Mouse (Mus musculus) kidney, postnatal 10 days (tissue): ENCODE measurements around the gene Nxf7.
A peak's percentile ranks its signal among the peaks of the same experiment; 100 is the strongest.
"Not testable (repeated sequence)": the region's sequence is repeated elsewhere in the genome, so short reads cannot be mapped to it uniquely, and the experiment has no call there.

ENCODE experiments used
- DNase-seq: peaks from one replicate; pipeline ENCODE4 v3.0.0; 2021; ENCODE audit warnings: mixed read lengths

The Nxf7 gene

GRCm38 (mm10) chrX:135598677-135599076 is at the start of gene Nxf7:
Nxf7 (minus strand) TSS chrX:135598777.
- no peak for DNase-seq

GRCm38 (mm10) chrX:135627605-135628004 is 29.0 kb upstream of the Nxf7 start, which contains the start of gene Prame:
Prame (minus strand) TSS chrX:135627705.
- no peak for DNase-seq

- peak; percentile 28 for DNase-seq
These were observed 2.9 kb upstream of the Nxf7 start for GRCm38 (mm10) chrX:135601298-135602029.

GRCm38 (mm10) chrX:135598096-135598495 is 481 bp downstream of the Nxf7 start:
- DNase-seq = no peak

GRCm38 (mm10) chrX:135576412-135576811 is 22.2 kb downstream of the Nxf7 start:
- DNase-seq = no peak

- peak; percentile 10 for DNase-seq
These were observed 23.5 kb downstream of the Nxf7 start for GRCm38 (mm10) chrX:135574958-135575628.

GRCm38 (mm10) chrX:135574261-135574957 is 24.2 kb downstream of the Nxf7 start:
- DNase-seq = peak; percentile 36

- DNase-seq = peak; percentile 79
These were observed 29.1 kb downstream of the Nxf7 start for GRCm38 (mm10) chrX:135569467-135569866.

- not testable (repeated sequence) for DNase-seq
These were observed 33.6 kb downstream of the Nxf7 start for GRCm38 (mm10) chrX:135564934-135565333.

GRCm38 (mm10) chrX:135562841-135563240 is 35.7 kb downstream of the Nxf7 start:
- DNase-seq = no peak

- DNase-seq = not testable (repeated sequence)
These were observed 36.9 kb downstream of the Nxf7 start for GRCm38 (mm10) chrX:135561693-135562092.

- DNase-seq = peak; percentile 62
These were observed 37.6 kb downstream of the Nxf7 start for GRCm38 (mm10) chrX:135560933-135561332.

- peak; percentile 61 for DNase-seq
These were observed 38.9 kb downstream of the Nxf7 start for GRCm38 (mm10) chrX:135559665-135560064.
